Mouse (Mus musculus) neural tube, embryonic 14.5 days (tissue): ENCODE measurements around the gene Ddx10. TPM values are rescaled to one million over a fixed set of nuclear protein-coding genes. Genes with fewer than 3 reads are reported as not detected.
A peak's percentile ranks its signal among the peaks of the same experiment; 100 is the strongest.

Source experiments
- ATAC-seq: fragments of 200-750 bp; cut with Nextera tagmentation; 2 replicates; pipeline ENCODE4 v1.8.0; 2017; ENCODE audit warnings: low read depth, mild to moderate bottlenecking, moderate TSS enrichment, moderate library complexity
- H3K27ac ChIP-seq: fragments of 300-500 bp; sonication (generic); 2 replicates; pipeline ENCODE4 v1.5.1; 2014; ENCODE audit warnings: low read depth, mild to moderate bottlenecking, control low read depth, low read length, moderate library complexity, mixed read lengths
- H3K27me3 ChIP-seq: fragments of 300-500 bp; sonication (generic); 2 replicates; pipeline ENCODE4 v1.6.1; 2014; ENCODE audit warnings: low read length; ENCODE audit not compliant: control insufficient read depth, insufficient read depth
- H3K36me3 ChIP-seq: fragments of 300-500 bp; sonication (generic); 2 replicates; pipeline ENCODE4 v1.6.1; 2014; ENCODE audit warnings: low read length, mixed read lengths; ENCODE audit not compliant: control insufficient read depth, insufficient read depth
- H3K4me1 ChIP-seq: fragments of 300-500 bp; sonication (generic); 2 replicates; pipeline ENCODE4 v1.6.1; 2014; ENCODE audit warnings: low read length; ENCODE audit not compliant: control insufficient read depth, insufficient read depth
- H3K4me2 ChIP-seq: fragments of 300-500 bp; sonication (generic); 2 replicates; pipeline ENCODE4 v1.6.1; 2014; ENCODE audit warnings: mild to moderate bottlenecking, low read depth, low read length, control low read depth
- H3K4me3 ChIP-seq: fragments of 300-500 bp; sonication (generic); 2 replicates; pipeline ENCODE4 v1.5.1; 2014; ENCODE audit warnings: low read depth, low read length, control low read depth, mixed read lengths
- H3K9ac ChIP-seq: fragments of 300-500 bp; sonication (generic); replicated peaks from 2 replicates; pipeline ENCODE4 v1.6.1; 2014; ENCODE audit warnings: low read depth, mild to moderate bottlenecking, control low read depth, low read length, mixed read lengths
- H3K9me3 ChIP-seq: fragments of 300-500 bp; sonication (generic); 2 replicates; pipeline ENCODE4 v1.6.1; 2016; ENCODE audit warnings: low read length; ENCODE audit not compliant: control insufficient read depth
- WGBS: fragments of 180-500 bp; shearing (Covaris S2); extraction: QIAGEN DNeasy Blood & Tissue Kit; methylation state at CpG from one replicate; pipeline ENCODE4 v1.1.7; 2014; 5-methylcytosine and 5-hydroxymethylcytosine counted together
- polyA plus RNA-seq: library from polyadenylated mRNA; unstranded; fragments of >200 nt; fragmentation: Nextera tagmentation; extraction: Ambion mirVana; gene quantifications from 2 replicates; pipeline ENCODE4 v1.2.1, GENCODE M21; 2014

The Ddx10 gene
- polyA plus RNA-seq, 1 experiment from 2014 or later: 25.2 TPM

- H3K27me3 ChIP-seq: no peaks in the 10 kb centered on the region
- no peak overlapping the region for H3K9ac ChIP-seq
- ATAC-seq: peak; percentile 83
- 76% methylated on average over 9 of the region's 9 CpGs for whole genome bisulfite sequencing
- no peaks in the 10 kb centered on the region for H3K9me3 ChIP-seq
- H3K36me3 ChIP-seq: no peaks in the 10 kb centered on the region
- H3K4me3 ChIP-seq: no peak overlapping the region
- peaks cover 2% of the 10 kb centered on the region; the same call in 1 of the 2 replicates for H3K4me1 ChIP-seq
- H3K27ac ChIP-seq: no peak overlapping the region
- H3K4me2 ChIP-seq: no peak overlapping the region
Observed at GRCm38 (mm10) chr9:53072088-53072487, 175.8 kb downstream of the Ddx10 start.

- no peak overlapping the region for H3K9ac ChIP-seq
- no peaks in the 10 kb centered on the region for H3K27me3 ChIP-seq
- ATAC-seq: no peak
- H3K4me2 ChIP-seq: peak overlapping the region; percentile 9; the same call in 1 of the 2 replicates
- H3K36me3 ChIP-seq: no peaks in the 10 kb centered on the region
- H3K4me1 ChIP-seq: peaks cover 2% of the 10 kb centered on the region; the same call in 1 of the 2 replicates
- H3K4me3 ChIP-seq: no peak overlapping the region
- H3K9me3 ChIP-seq: no peaks in the 10 kb centered on the region
- WGBS: 52% methylated on average over 12 of the region's 12 CpGs
- no peak overlapping the region for H3K27ac ChIP-seq
Observed at GRCm38 (mm10) chr9:53070875-53071524, 176.9 kb downstream of the Ddx10 start.

- Histone ChIP-seq H3K4me2 (no peak overlapping the region), H3K36me3 (no peaks in the 10 kb centered on the region), H3K9me3 (no peaks in the 10 kb centered on the region), H3K27ac (no peak overlapping the region), H3K27me3 (no peaks in the 10 kb centered on the region), H3K4me1 (peaks cover 2% of the 10 kb centered on the region; the same call in 1 of the 2 replicates), H3K4me3 (no peak overlapping the region), H3K9ac (no peak overlapping the region)
- WGBS: 91% methylated on average over 5 of the region's 5 CpGs
- ATAC-seq: no peak
Observed at GRCm38 (mm10) chr9:53068166-53068565, 179.7 kb downstream of the Ddx10 start.

GRCm38 (mm10) chr9:53066428-53066827, 181.4 kb downstream of the Ddx10 start:
- peaks cover 1% of the 10 kb centered on the region; the same call in 1 of the 2 replicates for H3K4me1 ChIP-seq
- WGBS: 58% methylated on average over 4 of the region's 4 CpGs
- H3K9me3 ChIP-seq: no peaks in the 10 kb centered on the region
- no peak overlapping the region for H3K27ac ChIP-seq
- no peaks in the 10 kb centered on the region for H3K36me3 ChIP-seq
- H3K4me3 ChIP-seq: no peak overlapping the region
- no peak overlapping the region for H3K4me2 ChIP-seq
- no peak overlapping the region for H3K9ac ChIP-seq
- no peak for ATAC-seq
- no peaks in the 10 kb centered on the region for H3K27me3 ChIP-seq

GRCm38 (mm10) chr9:53065028-53065427, 182.8 kb downstream of the Ddx10 start:
- Histone ChIP-seq H3K27ac (no peak overlapping the region), H3K36me3 (no peaks in the 10 kb centered on the region), H3K4me2 (no peak overlapping the region), H3K4me3 (no peak overlapping the region), H3K27me3 (no peaks in the 10 kb centered on the region), H3K9me3 (no peaks in the 10 kb centered on the region), H3K4me1 (no peaks in the 10 kb centered on the region), H3K9ac (no peak overlapping the region)
- ATAC-seq: no peak
- 73% methylated on average over 2 of the region's 2 CpGs for WGBS

- Histone ChIP-seq H3K36me3 (no peaks in the 10 kb centered on the region), H3K27me3 (no peaks in the 10 kb centered on the region), H3K27ac (no peak overlapping the region), H3K4me2 (no peak overlapping the region), H3K9me3 (no peaks in the 10 kb centered on the region), H3K4me1 (no peaks in the 10 kb centered on the region), H3K4me3 (no peak overlapping the region), H3K9ac (no peak overlapping the region)
- 93% methylated on average over 6 of the region's 6 CpGs for WGBS
- no peak for ATAC-seq
Observed at GRCm38 (mm10) chr9:53064531-53064930, 183.3 kb downstream of the Ddx10 start.

- no peak for ATAC-seq
- 70% methylated on average over 3 of the region's 3 CpGs for WGBS
- Histone ChIP-seq H3K4me3 (no peak overlapping the region), H3K4me2 (no peak overlapping the region), H3K4me1 (no peaks in the 10 kb centered on the region), H3K9ac (no peak overlapping the region), H3K9me3 (no peaks in the 10 kb centered on the region), H3K27me3 (no peaks in the 10 kb centered on the region), H3K27ac (no peak overlapping the region), H3K36me3 (no peaks in the 10 kb centered on the region)
Observed at GRCm38 (mm10) chr9:53055306-53055705, 192.5 kb downstream of the Ddx10 start.

Other genes starting within 250 kb of the Ddx10 start
- 0.18 and 0.50 TPM in 2 replicates for gene Exph5, start 53.6 kb upstream of the Ddx10 start, polyA plus RNA-seq
- gene Kdelc2, start 136.0 kb upstream of the Ddx10 start, polyA plus RNA-seq: 3.8 and 7.2 TPM in 2 replicates
- 0.16 and 0.49 TPM in 2 replicates for gene 4930550C14Rik, start 154.3 kb upstream of the Ddx10 start, polyA plus RNA-seq